7 mouse cellular contexts compared by ENCODE assay signal in the genomic region with DNA sequence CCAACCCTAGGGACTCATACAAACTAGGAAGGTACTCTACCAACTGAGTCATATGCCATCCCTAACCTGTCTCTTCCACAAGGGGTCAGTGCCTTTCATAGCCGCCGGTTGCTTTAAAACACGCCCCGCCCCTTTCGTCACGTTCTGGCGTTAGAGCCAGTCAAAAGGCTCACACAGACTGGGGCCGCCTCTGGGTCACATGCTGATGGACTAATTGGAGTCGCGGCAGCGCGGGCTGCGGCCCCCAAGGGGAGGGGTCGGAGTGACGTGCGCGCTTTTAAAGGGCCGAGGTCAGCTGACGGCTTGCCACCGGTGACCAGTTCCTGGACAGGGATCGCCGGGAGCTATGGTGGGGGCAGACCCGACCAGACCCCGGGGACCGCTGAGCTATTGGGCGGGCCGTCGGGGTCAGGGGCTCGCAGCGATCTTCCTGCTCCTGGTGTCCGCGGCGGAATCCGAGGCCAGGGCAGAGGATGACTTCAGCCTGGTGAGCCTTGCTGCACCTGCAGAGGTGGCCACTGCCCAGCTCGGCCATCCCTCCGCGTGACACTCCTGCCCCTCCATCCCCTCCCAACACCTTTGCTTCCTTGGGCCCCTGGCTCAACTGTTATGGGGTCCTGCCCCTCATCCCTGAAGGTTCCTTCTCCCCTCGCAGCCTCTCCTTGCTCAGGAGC. TPM values are rescaled to one million over a fixed set of nuclear protein-coding genes. Genes with fewer than 3 reads are reported as not detected.
A peak's percentile ranks its signal among the peaks of the same experiment; 100 is the strongest.
DNase-seq lines count a peak whose midpoint lies in the region; ATAC-seq lines count a peak whose summit lies in the region.

A gene (plus strand): TSS at position 193 of the 674 bp plus-strand sequence.

- 0% methylated on average over 38 of the region's 38 CpGs for WGBS in intestine, embryonic 16.5 days
- under 1% methylated on average over 38 of the region's 38 CpGs for WGBS in midbrain, embryonic 11.5 days

- peak within 1 kb of the TSS; percentile 89 for H3K4me2 ChIP-seq in intestine, embryonic 16.5 days (ENCODE audit: low read depth, low read length)
- peak within 1 kb of the TSS; percentile 98 for H3K4me2 ChIP-seq in midbrain, embryonic 11.5 days

- H3K4me3 ChIP-seq in intestine, embryonic 16.5 days (ENCODE audit: low read length): peak within 1 kb of the TSS; percentile 83
- H3K4me3 ChIP-seq in midbrain, embryonic 11.5 days (ENCODE audit: low read depth, low read length): peak within 1 kb of the TSS; percentile 65

- H3K9me3 ChIP-seq in intestine, embryonic 16.5 days (ENCODE audit: control insufficient read depth, low read length): no peaks in the 10 kb centered on the region
- H3K9me3 ChIP-seq in midbrain, embryonic 11.5 days (ENCODE audit: control insufficient read depth, low read length): no peaks in the 10 kb centered on the region

- H3K27me3 ChIP-seq in intestine, embryonic 16.5 days (replicated peaks; ENCODE audit: control insufficient read depth, insufficient read depth, low read length): no peaks in the 10 kb centered on the region
- H3K27me3 ChIP-seq in midbrain, embryonic 11.5 days (ENCODE audit: control insufficient read depth, insufficient read depth, low read length): no peaks in the 10 kb centered on the region

- intact Hi-C loops in left cerebral cortex, postnatal 36 days (cut with DNase I): no loop called here

- H3K9ac ChIP-seq in intestine, embryonic 16.5 days (ENCODE audit: low read depth, low read length): peak within 1 kb of the TSS; percentile 89
- peak within 1 kb of the TSS; percentile 78 for H3K9ac ChIP-seq in midbrain, embryonic 11.5 days (ENCODE audit: low read length)

- peak within 1 kb of the TSS; percentile 78 for H3K27ac ChIP-seq in intestine, embryonic 16.5 days (ENCODE audit: low read length)
- H3K27ac ChIP-seq in midbrain, embryonic 11.5 days (ENCODE audit: low read depth, low read length): no peak within 1 kb of the TSS; the same call in 1 of the 2 replicates

- ATAC-seq in intestine, embryonic 16.5 days: peak; percentile 97
- peak; percentile 98 for ATAC-seq in midbrain, embryonic 11.5 days (ENCODE audit: low FRiP score)

- H3K36me3 ChIP-seq in intestine, embryonic 16.5 days (ENCODE audit: control insufficient read depth, insufficient read depth, low read length): peaks cover 13% of the 10 kb centered on the region
- no peaks in the 10 kb centered on the region for H3K36me3 ChIP-seq in midbrain, embryonic 11.5 days (ENCODE audit: control insufficient read depth, insufficient read depth, low read length)

- DNase-seq in adrenal gland, adult 8-10 months: peak; percentile 99
- DNase-seq in embryo, embryonic 9.5 days (ENCODE audit: extremely low spot score): peak; percentile 96
- peak; percentile 95 to 99 for DNase-seq in gastrocnemius, postnatal 4 days (ENCODE audit: low spot score in 2 of 2)
- peak; percentile 95 to 97 for DNase-seq in left cerebral cortex, postnatal 36 days (ENCODE audit: low spot score in 2 of 2)
- peak; percentile 99 for DNase-seq in midbrain, embryonic 11.5 days (ENCODE audit: low spot score, missing footprints)
- DNase-seq in skeletal muscle tissue, adult 2 months (ENCODE audit: low read depth, low spot score): peak; percentile 97

- H3K4me1 ChIP-seq in intestine, embryonic 16.5 days (ENCODE audit: control insufficient read depth, insufficient read depth, low read length): peaks cover 18% of the 10 kb centered on the region
- peaks cover 4% of the 10 kb centered on the region for H3K4me1 ChIP-seq in midbrain, embryonic 11.5 days (ENCODE audit: control insufficient read depth, insufficient read depth, low read length)

RNA-seq across cellular contexts. Expression of the gene that starts here (rescaled TPM):
- 10 to 100 TPM; 27.3 to 39.4 (median 28.1) TPM for total RNA-seq in adrenal gland, adult 8-10 months (2022)
- 10 to 100 TPM; 10.8 to 10.9 TPM for total RNA-seq in gastrocnemius, postnatal 4 days (2021)
- polyA plus RNA-seq in intestine, embryonic 16.5 days (2015; fragmentation: Nextera tagmentation; extraction: Ambion mirVana): 226 and 301 TPM in 2 replicates
- 10 to 100 TPM; 43.8 to 47.2 TPM for total RNA-seq in left cerebral cortex, postnatal 36 days (2021)
- polyA plus RNA-seq in midbrain, embryonic 11.5 days (2014; fragmentation: Nextera tagmentation; extraction: Ambion mirVana): 11.0 and 12.3 TPM in 2 replicates

Comparison
In these comparisons a context has a peak if more than half of its experiments do, and no peak if none do; other contexts are left out.
1. RNA of the gene that starts here (polyA plus RNA-seq): 226 to 301 TPM in intestine, embryonic 16.5 days; 11.0 to 12.3 TPM in midbrain, embryonic 11.5 days; every median in the first group is over 10 times any median in the second.
2. Peak in every context shown above with its lines, with median percentiles within 50 percentile points of each other: DNase-seq.